Comparison of ENCODE assay signal across 8 mouse cellular contexts in the genomic region with DNA sequence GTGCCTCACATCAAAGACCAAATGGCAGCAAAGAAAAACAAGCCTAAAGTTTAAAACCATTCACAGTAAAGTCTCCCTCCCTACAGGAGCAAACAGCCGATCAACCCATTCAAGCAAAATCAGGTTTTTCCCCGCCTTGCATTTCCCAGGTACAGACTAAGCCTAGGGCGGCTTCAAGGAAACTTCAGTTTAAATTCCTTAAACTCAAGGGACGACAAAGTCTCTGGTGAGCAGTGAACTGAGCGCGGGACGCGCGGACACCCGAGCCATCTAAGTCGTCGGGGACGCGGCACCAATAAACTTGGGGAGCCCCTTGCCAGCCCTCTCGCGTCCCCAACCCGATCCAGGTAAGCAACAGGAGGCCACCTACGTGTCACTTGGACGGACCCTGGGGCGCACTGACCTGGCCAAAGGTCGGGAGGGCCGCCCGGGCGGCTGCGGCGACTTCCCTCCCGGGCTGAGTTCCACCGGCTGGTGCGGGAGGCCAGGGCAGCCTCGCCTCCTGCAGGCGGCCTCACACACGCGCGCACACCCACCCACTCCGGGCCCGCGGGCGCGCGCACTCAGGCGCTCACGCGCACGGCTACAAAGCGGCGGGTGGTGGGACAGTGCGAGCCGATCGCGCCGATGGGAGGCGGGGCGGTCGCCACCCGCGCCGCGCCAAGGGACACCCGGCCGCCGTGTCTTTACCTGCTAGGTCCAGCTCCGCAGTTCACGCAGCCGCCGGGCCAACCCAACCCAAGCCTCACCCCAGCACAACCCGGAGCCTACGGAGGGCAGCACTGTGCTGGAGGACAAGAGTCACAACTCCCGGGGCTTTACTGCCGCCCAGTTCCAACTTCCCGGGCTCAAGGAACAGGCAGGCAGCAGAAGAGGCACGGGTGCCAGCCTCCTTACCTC. TPM values are rescaled to one million over a fixed set of nuclear protein-coding genes. Genes with fewer than 3 reads are reported as not detected.
A peak's percentile ranks its signal among the peaks of the same experiment; 100 is the strongest.
DNase-seq lines count a peak whose midpoint lies in the region; ATAC-seq lines count a peak whose summit lies in the region.

No protein-coding gene starts in this region.

- H3K9ac ChIP-seq in hindbrain, embryonic 16.5 days (ENCODE audit: low read depth, low read length) = peak overlapping the region; percentile 68

- H3K27me3 ChIP-seq in hindbrain, embryonic 16.5 days (replicated peaks; ENCODE audit: control insufficient read depth, insufficient read depth, low read length) = 0 out of 2 replicates have a peak, but pooled peaks cover 2% of the 10 kb centered on the region

- no peak overlapping the region for H3K27ac ChIP-seq in hindbrain, embryonic 16.5 days (ENCODE audit: low read depth, low read length)

- intact Hi-C loops in left cerebral cortex, postnatal 4 days (cut with DNase I) = loop anchor here (5.0 to 10.0 kb wide), 3 partner anchors 172 to 288 kb away; no protein-coding TSS in a partner anchor

- no peaks in the 10 kb centered on the region for H3K9me3 ChIP-seq in hindbrain, embryonic 16.5 days (ENCODE audit: control insufficient read depth, low read length)

- ATAC-seq in hindbrain, embryonic 16.5 days = peak; percentile 94

- WGBS in hindbrain, embryonic 16.5 days = under 1% methylated on average over 50 of the region's 71 CpGs

- DNase-seq in ZHBTc4 (ENCODE audit: low read depth, low spot score) (peak; percentile 94), MN1 (ENCODE audit: low spot score) (no peak)
- peak; percentile 59 to 71 for DNase-seq in cerebellum, postnatal 25 days
- DNase-seq in gastrocnemius, adult 8-10 months (ENCODE audit: low spot score in 2 of 2) = peak; percentile 62 to 74
- peak; percentile 67 for DNase-seq in left cerebral cortex, postnatal 4 days
- peak; percentile 86 for DNase-seq in mesoderm, embryonic 11.5 days (ENCODE audit: low read depth, low spot score)
- peak; percentile 55 for DNase-seq in skeletal muscle tissue, adult 2 months (ENCODE audit: low read depth, low spot score)

- peaks cover 7% of the 10 kb centered on the region for H3K4me1 ChIP-seq in hindbrain, embryonic 16.5 days (ENCODE audit: control insufficient read depth, insufficient read depth, low read depth, low read length)

- peak overlapping the region; percentile 66 for H3K4me3 ChIP-seq in hindbrain, embryonic 16.5 days (ENCODE audit: low read length)

- H3K4me2 ChIP-seq in hindbrain, embryonic 16.5 days (ENCODE audit: low read length) = peak overlapping the region; percentile 89

- no peaks in the 10 kb centered on the region for H3K36me3 ChIP-seq in hindbrain, embryonic 16.5 days (ENCODE audit: control insufficient read depth, insufficient read depth, low read length)

RNA-seq across cellular contexts. Expression of a gene that starts 0.7 kb away (rescaled TPM):
- total RNA-seq in gastrocnemius, adult 8-10 months (2022) = 1 to 10 TPM; 4.4 to 9.5 (median 8.5) TPM
- 20.9 and 25.1 TPM in 2 replicates for polyA plus RNA-seq in hindbrain, embryonic 16.5 days (2015; fragmentation: Nextera tagmentation; extraction: Ambion mirVana)
- total RNA-seq in left cerebral cortex, postnatal 4 days (2021) = 10 to 100 TPM; 12.5 to 13.7 TPM
